Mouse (Mus musculus): Measurements from ENCODE around the gene Myo1e.

Gene Myo1e

DNA sequence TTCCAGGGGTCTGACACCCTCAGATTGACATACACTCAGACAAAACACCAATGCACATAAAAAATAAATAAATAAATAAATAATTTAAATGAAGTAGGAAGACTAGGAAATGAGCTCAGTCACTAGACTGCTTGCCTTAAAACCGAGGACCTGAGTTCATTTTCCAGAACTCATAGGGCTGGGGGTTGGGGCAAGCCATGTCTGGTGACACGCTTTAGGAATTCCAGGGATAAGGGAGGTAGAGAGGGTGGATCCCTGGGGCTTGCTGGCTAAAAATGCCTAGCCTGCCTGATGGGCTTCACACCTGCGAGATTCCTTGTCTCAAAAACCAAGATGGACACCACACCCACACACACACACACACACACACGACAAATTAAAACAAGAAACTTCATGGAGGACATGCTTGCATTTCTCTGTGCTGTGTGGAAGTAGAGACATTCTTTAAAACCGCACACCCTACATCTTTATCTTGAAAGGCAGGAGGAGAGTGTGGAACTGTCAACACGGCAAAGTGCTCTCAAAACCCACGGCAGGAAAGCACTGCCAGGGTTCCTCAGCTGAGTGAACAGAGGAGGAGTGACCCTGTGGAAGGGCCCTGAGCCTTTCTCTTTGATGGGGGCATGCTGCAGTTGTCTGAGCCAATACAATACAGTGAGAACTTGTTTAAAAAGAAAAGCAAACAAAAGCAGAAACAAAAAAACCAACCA, 13.5 kb downstream of the Myo1e start:
- no peak for DNase-seq (ENCODE audit: extremely low spot score, low spot score)

DNA sequence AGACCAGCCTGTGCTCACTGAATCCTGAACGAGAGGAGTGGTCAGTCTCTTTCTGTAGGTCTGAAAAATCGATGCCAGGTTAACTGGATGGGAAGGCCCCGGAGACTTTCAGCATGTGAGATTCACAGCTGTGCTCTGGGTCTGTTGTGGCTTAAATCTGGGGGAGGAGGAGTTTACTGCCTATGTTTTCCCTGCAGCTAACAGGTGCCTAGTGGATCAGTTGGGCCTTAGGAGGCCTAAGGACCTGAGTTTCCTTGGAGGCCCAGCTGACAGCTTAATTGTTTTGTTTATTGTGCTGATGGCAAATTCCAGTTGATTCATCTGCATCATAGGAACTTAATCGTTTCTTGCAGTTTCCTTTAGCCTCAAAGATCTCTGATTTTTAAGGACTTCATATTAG, 16.0 kb downstream of the Myo1e start:
- DNase-seq (ENCODE audit: extremely low spot score, low spot score) = no peak

DNA sequence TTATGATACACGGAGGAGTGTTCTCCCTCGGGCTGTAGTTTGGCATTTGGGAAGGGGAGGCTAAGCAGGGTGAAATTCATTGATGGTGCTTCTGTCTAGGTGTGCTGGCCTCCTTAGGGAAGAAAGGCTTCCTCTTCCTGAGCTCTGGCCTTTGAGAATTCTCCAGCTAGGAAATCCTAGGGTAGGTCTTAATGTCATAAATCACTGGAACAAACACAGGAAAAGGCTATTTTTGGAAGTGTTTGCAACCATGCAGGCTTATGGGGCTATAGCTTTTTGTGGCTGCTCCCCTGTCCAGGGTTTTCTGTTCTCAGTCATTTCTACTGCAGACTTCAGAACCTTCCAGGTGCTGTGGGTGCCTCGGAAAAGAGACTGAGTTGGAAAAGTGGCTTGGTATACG, 16.9 kb downstream of the Myo1e start:
- DNase-seq (ENCODE audit: extremely low spot score, low spot score) = no peak

DNA sequence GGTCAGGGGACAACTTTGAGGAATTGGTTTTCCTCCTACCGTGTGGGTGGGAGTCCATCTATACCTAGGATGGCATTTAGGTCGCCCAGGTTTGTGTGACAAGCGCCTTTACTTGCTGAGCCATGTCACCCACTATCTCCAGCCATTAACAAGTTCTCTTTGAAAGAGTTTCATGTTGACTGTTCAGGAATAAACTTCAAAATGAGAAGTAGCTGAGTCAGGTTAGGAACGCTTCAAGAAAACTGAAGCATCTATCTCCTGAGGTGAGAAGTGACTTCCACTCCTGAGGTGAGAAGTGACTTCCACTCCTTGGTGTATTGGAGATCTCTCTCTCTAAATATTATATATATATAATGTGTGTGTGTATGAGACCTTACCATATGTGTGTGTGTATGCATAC, 19.2 kb downstream of the Myo1e start:
- DNase-seq (ENCODE audit: extremely low spot score, low spot score) = no peak

DNA sequence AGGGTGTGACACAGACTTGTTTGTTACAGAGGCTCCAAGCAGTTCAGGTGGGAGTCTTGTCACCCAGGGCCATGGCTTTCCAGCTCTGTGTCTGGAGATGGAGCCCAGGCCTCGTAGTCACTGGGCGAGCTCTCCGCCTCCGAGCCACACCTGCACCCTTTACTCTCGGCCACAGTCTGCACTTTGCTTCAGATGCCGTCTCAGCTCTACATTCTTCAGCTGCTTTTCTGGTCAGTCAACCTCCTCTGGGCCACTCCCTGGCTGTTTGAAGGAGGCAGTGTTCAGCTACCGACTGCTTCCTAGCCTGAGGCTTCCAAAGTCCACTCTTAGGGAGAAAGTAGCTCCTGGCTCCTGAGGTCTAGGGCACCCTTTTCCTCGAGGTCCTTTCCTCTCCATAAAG, 22.7 kb downstream of the Myo1e start:
- DNase-seq (ENCODE audit: extremely low spot score, low spot score) = no peak

DNA sequence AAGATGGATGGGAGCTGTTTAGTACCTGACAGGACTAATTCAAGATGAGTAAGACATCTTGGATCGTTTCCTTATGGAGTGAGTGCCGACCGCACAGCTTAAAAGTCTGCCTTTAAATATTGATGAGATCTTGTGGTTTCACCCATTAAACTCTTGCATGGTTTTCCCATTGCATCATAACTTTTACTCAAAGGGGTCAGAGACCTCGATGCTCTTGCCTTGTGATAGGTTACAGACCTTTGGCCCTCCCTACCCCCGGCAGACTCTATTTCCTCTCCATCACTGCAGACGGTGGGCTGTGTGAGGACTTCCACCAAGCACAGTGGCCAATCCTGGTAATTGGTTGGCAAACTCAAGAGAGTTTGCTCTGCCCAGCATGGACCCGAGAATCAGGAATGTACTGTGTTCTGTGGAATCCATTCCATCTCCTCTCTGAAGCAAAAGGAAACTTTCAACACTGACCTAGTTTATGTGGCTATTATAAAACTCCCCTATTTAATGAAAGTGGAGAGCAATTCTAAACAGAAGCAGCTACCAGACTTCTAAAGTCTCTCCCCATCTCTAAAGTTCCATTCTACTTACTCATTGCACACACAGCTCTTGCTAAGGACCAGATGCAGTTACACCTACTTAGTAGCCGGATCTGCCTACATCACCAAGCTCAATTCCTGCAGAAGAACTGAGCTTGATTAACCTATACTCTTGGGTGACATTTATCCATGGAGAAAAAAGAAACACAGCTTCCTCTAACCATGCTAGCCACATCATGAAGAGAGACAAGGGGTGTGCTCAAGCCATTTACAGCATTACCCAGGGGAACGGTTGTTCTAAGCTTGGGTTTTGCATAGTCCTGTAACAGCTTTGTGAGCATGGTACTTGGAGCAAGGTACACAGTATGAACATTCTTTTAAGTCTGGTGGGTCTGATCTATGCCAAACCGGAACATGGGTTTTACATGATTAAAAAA, 25.2 kb downstream of the Myo1e start:
- DNase-seq (ENCODE audit: extremely low spot score, low spot score) = no peak

DNA sequence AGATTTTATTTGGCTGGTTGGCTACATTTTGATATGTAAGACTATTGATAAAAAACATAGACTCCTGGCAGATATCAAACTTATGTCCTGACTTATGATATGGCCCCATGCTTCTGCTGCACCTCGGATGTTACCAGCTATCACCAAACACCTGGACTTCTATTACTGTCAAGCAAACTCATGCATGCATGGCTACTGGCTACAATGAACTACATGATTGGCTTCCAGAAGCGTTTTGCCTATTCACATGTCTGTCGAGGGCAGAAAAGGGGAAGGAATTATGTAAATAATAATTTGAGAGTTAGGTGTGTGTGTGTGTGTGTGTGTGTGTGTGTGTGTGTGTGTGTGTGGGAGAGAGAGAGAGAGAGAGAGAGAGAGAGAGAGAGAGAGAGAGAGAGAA, 30.0 kb downstream of the Myo1e start:
- DNase-seq (ENCODE audit: extremely low spot score, low spot score) = no peak

DNA sequence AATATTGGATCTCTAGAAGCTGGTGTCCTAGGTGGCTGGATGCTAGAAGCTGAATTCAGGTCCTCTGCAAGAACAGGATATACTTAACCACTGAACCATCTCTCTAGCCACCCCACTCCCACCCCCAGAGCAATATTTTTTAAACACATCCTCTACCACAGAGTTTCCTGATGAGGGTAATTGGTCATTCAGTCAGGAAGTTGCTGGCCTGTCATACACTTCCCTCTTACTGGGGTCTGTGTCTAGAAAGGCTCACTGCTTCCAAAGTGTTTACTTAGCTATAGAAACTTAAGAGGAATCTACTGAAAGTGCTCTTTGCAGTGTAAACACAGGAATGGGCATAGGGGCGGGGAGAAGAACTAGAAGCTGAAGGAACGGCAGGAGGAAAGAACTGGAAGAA, 30.4 kb downstream of the Myo1e start:
- no peak for DNase-seq (ENCODE audit: extremely low spot score, low spot score)

DNA sequence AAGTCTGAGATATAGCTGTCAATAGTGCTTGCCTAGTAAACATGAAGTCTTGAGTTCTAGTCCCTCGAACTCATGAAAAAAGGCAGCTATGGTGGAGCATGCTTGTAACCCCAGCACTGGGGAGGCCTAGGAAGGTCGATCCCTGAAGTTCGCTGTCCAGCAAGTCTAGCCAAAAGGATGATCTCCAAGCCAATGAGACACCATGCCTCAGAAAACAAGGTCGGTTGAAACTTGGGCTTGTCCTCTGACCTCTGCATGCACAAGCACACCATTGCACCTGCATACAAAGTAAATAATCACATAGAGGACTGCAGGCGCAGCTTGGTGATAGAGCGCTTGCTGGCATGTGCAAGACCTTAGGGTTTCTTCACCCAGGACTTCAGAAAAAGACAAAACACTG, 31.2 kb downstream of the Myo1e start:
- DNase-seq (ENCODE audit: extremely low spot score, low spot score) = no peak

DNA sequence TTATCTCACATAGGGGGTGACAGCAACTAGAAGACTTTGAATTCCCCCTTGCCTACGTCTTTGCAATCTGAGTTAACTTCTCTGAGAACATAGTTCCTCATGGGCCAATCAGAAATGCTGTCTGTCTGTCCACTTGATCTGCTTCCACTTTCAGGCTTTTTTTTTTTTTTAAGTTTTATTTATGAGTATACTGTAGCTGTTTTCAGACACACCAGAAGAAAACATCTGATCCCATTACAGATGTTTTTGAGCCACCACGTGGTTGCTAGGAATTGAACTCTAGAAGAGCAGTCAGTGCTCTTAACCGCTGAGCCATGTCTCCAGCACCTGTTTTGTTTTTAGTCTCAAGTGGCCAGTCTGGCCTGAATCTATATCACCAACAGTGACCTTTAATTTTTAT, 32.1 kb downstream of the Myo1e start:
- DNase-seq (ENCODE audit: extremely low spot score, low spot score) = no peak

DNA sequence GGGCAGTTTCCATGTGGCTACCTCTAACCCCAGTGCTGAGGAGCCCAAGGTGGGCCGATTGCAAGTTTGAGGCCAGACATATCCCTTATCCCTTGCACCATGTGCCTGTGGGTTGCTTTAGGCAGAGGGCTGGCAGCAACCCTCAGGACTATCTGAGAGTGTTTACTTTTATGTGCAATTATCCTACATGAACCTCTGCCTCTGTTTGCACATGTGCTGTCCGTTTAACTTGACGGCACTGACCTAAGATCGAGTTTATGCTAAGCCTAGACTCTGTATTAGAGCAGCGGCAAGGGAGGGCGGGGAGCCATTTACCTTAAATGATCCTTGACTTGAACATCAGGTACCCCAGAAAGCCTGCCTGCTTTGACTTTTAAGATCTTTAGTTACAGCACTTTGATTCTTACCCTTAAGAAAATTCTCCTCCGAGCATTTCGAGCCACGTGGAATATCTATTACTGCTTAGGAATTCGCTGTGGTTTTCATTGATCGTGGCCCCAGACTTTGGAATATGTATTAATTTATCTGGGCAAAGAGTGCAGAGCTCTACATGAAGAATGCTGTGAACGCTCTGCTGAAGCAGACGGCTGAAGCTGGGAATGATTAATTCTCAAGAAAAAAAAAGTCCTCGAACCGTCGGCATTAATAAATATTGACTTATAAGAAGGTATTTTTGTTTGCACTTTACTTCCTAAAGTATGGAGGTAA, 33.7 kb downstream of the Myo1e start:
- no peak for DNase-seq (ENCODE audit: extremely low spot score, low spot score)

DNA sequence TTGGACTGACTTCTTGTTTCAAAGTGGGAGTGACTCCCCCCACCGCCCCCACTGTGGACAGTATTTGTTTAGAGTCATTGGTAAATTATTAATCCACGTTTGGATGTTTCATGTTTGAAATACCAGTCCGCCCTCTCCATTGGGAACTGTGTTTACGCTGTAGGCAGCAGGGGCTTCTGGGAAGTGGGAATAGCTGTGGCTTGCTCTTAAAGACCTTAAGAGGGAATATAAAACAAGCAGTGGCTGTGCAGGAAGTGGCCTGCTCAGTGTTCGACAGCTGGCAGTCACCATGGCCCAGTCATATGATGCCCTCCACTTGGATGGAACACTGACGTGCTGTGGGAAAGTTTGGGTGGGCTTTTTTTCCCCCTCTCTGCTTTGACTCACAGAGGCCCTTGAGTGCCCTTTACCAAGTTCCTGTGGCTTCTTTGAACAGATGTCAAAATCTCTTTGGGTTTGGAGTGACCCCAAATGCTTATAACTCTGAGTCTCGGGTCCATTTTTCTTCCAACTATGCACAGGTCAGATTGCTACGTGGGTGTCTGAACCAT, 34.3 kb downstream of the Myo1e start:
- no peak for DNase-seq (ENCODE audit: extremely low spot score, low spot score)

DNA sequence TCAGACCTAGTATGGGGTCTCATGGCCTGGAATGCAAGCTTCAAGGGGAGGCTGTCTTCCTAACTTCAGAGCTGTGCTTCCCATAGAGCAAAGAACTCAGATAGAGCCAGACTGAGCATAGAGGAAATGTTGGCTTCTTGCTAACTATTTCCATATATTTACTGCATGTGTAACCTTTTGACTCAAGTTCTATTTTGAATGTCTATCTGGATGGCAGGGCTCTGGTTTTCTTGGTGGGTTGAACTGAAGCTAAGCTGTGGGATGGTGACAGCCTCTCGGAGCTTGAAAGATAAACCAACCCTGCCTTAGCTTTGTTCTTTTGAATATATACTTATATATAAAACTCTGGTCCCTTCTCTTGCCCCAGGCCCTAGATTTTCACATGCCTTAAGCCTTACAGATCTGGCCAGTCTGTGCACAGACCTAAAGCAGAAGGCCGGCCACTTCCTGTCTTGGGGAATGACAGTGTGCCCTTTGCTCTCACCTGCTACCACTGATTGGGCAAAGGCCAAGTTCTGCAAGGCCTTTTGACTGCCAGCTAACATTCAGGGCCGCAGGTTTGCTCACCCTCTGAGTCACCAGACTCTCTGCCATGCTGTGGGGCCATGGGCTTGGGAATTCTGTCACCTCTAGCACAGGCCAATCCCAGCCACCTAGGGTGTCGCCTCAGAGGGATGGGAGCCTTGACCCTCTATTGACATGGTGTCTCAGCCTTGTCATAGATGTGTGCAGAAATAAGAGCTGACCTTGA, 35.1 kb downstream of the Myo1e start:
- DNase-seq (ENCODE audit: extremely low spot score, low spot score) = no peak

DNA sequence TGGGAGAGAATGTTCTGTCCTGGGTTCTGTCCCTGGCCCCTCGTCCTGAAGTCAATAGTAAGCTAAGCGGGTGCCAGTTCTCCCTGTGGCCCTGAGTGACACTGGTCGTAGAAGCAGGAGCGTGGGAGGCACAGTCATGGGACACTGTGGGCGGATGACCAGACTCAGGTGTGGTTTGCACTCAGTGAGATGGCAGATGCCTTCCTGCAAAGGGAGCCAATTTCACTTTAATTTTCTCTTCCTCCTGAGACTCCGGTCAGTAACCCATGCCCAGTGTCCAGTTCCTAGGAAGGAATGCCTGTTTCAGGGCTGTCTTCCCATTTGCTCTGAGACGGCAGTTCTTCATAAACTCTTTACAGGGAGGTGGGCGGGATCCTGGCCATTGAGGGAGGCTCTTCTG, 36.1 kb downstream of the Myo1e start:
- DNase-seq (ENCODE audit: extremely low spot score, low spot score) = no peak

DNA sequence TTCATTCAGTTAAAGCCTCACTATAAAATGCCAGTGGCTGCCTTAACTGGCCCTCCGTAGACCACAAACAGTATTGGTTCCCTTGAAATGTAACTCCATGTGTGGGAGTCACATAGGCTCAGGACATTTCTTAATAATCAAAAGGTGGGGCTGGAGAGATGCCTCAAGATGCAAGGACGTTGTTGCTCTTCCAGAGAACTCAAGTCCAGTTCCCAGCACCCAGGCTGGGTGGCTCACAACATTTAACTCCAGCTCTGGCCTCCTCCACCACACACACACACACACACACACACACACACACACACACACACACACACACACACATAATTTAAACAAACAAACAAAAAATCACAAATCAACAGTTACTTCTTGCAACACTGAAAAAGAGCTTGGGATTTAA, 36.6 kb downstream of the Myo1e start:
- DNase-seq (ENCODE audit: extremely low spot score, low spot score) = no peak

DNA sequence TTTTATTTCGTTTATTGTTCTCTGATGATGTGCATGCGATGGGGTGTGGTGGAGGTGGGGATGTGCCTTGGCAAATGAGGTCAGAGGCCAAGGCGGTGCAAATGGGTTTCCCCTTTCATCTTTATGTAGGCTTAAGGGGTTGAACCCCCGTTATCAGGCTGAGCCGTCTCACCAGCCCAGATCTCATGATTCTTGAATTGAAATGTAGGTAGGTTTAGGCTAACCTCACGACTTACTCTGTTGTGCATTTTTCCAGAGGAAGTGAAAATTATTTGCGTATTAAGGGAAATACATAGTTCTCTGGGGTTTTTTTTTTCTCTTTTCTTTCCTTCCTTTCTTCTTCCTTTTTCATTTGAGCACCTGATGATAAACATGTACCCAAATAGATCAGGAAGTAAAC, 37.0 kb downstream of the Myo1e start:
- no peak for DNase-seq (ENCODE audit: extremely low spot score, low spot score)

DNA sequence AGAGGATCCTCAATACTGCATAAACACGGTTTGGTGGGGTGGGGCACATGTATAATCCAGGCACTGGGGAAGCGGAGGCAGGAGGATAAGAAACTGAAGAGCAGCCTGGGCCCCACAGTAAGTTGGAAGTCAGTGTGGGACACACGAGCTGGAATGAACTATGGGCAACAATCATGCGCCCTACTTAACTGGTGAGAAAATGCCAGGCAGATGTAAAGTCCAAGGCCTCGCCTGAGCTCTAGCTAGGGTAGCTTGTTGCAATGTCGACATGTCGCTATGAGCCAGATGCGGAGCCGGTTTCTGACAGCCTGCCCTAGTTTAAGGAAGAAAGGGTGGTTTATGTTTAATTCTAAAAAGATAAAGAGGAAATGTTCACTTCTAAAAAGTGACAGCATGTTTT, 37.9 kb downstream of the Myo1e start:
- DNase-seq (ENCODE audit: extremely low spot score, low spot score) = no peak

DNA sequence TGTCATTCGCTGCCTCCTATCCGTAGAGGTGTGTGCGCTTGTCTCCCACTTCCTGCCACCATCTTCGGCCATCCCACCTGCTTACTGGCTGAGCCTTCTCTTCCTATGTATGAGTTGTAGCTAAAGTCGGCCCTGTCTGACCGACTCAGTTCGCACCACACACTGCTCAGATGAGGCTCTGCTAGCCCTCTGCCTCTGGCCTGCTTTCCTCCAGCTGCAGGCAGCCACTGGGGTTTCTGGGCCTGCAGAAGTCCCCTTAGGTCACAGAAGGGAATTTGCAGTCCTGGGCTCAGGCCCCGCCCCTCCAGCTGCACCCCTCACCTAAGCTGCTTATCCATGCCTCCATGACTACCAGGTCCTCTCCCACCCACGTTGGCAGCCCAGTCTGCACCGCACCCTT, 39.3 kb downstream of the Myo1e start:
- no peak for DNase-seq (ENCODE audit: extremely low spot score, low spot score)

DNA sequence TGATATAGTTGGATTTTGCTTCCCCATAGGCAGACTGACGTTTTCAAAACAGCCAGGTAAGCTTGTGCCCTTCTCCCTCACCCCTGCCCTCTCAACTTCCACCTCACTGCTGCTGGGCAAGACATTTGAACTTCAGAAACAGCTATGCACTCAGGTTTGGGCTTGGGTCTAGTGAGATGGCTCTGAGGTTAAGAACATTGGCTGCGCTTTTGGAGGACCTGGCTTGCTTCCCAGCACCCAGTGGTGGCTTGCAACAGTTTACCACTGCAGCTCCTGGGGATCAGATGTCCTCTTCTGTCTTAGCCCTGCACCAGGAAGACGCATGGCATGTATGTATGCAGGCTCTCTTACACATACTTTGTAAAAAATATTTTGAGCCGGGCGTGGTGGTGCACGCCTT, 40.9 kb downstream of the Myo1e start:
- DNase-seq (ENCODE audit: extremely low spot score, low spot score) = no peak

DNA sequence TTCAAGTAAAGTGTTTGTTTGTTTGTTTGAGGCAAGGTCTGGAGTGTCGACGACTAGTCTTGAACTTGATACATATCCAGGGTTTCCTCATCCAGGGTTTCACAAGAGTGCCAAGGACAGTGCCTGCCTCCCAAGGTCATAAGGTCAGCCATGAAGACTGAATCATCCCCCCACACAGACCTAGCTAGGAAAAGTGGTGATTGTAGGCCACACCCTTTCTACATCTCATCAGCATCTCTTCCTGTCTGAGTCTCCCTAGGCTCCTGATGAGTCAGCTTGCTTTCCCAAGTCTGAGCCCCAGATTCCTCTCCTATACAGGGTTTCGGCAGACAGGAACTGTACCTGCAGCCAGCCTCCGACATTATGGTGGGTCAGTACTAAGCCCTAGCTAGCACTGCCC, 41.7 kb downstream of the Myo1e start:
- no peak for DNase-seq (ENCODE audit: extremely low spot score, low spot score)

Measured in neural tube, embryonic 10.5 days (tissue).